Mouse (Mus musculus) hindbrain, embryonic 15.5 days (tissue): ENCODE results near the gene Ube2j1. TPM values are rescaled to one million over a fixed set of nuclear protein-coding genes. Genes with fewer than 3 reads are reported as not detected.

Experiments used
- ATAC-seq: fragments of 200-750 bp; cut with Nextera tagmentation; 2 replicates; pipeline ENCODE4 v1.8.0; 2017; ENCODE audit warnings: low read depth, moderate number of reproducible peaks, moderate TSS enrichment; ENCODE audit not compliant: low FRiP score
- H3K27ac ChIP-seq: fragments of 300-500 bp; sonication (generic); replicated peaks from 2 replicates; pipeline ENCODE4 v1.5.1; 2015; ENCODE audit warnings: mild to moderate bottlenecking, inconsistent platforms
- H3K27me3 ChIP-seq: fragments of 300-500 bp; sonication (generic); 2 replicates; pipeline ENCODE4 v1.6.1; 2015; ENCODE audit warnings: control low read depth, inconsistent platforms
- H3K36me3 ChIP-seq: fragments of 300-500 bp; sonication (generic); 2 replicates; pipeline ENCODE4 v1.6.1; 2015; ENCODE audit warnings: control low read depth, inconsistent platforms
- H3K4me1 ChIP-seq: fragments of 300-500 bp; sonication (generic); replicated peaks from 2 replicates; pipeline ENCODE4 v1.6.1; 2015; ENCODE audit warnings: control low read depth, inconsistent platforms
- H3K4me2 ChIP-seq: fragments of 300-500 bp; sonication (generic); 2 replicates; pipeline ENCODE4 v1.6.1; 2015; ENCODE audit warnings: moderate library complexity, mild to moderate bottlenecking, inconsistent platforms
- H3K4me3 ChIP-seq: fragments of 300-500 bp; sonication (generic); 2 replicates; pipeline ENCODE4 v1.5.1; 2015; ENCODE audit warnings: mild to moderate bottlenecking, inconsistent platforms
- H3K9ac ChIP-seq: fragments of 300-500 bp; sonication (generic); 2 replicates; pipeline ENCODE4 v1.6.1; 2015; ENCODE audit warnings: inconsistent platforms
- H3K9me3 ChIP-seq: fragments of 300-500 bp; sonication (generic); 2 replicates; pipeline ENCODE4 v1.6.1; 2016; ENCODE audit warnings: control low read depth, inconsistent platforms
- WGBS: fragments of 180-500 bp; shearing (Covaris S2); methylation state at CpG from one replicate; pipeline ENCODE4 v1.1.7; 2015; 5-methylcytosine and 5-hydroxymethylcytosine counted together
- polyA plus RNA-seq: library from polyadenylated mRNA; unstranded; fragments of >200 nt; fragmentation: Nextera tagmentation; extraction: Ambion mirVana; gene quantifications from 2 replicates; pipeline ENCODE4 v1.2.1, GENCODE M21; 2015

Gene Ube2j1
- polyA plus RNA-seq, 1 experiment from 2014 or later: 71.3 TPM

GRCm38 (mm10) chr4:33029104-33029503 lies 2.1 kb upstream of the Ube2j1 start:
- Histone ChIP-seq H3K4me2 (0 out of 2 replicates have a peak overlapping the region, but pooled peaks have one; percentile 3), H3K9me3 (no peaks in the 10 kb centered on the region), H3K27ac (no peak overlapping the region), H3K36me3 (peaks cover 4% of the 10 kb centered on the region; the same call in 1 of the 2 replicates), H3K4me1 (peaks cover 34% of the 10 kb centered on the region), H3K4me3 (no peak overlapping the region), H3K27me3 (no peaks in the 10 kb centered on the region), H3K9ac (0 out of 2 replicates have a peak overlapping the region, but pooled peaks have one; percentile 2)
- 89% methylated on average over 7 of the region's 7 CpGs for WGBS
- ATAC-seq: no peak

DNA sequence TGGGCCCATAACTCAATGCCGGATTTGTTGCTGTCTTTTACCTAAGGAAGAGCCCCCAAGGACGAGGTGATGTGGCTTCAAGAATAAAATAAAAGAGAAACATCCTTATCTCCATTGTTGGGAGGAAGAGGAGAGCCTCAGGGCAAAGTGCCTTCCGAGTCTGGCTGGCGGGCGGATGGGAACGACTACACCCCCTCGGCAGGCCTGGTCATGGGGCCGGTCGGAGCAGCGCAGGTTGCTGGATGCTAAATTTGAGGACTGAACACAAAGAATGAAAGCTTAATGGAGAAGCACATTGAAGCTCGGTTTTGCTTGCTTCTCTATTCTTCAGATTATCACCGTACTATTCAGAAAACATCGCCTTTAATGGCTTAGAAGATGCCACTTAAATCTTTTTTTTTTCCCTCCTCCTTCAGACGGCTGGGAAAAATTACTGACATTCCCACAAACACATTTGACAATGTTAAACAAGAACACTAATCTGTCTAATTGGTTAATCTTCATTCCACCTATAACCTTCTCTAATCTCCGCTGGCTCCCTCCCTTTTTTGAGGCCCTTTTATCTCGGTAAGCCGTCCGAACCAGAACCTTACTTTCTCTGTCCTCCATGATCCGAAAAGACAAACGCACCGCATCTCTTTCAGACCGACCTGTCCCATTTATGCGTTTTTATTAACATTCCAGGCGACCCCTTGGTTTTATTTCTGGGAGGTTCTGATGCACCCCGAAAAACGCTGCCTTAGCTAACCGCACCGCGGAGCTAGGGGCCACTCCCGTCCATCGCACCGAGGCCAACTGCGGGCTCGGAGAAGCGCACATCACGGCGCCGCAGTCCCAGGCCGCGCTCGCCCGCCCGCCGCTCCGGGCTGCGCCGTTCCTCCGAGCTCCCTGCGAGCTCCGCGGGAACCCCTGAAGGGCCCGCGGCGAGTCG lies 687 bp upstream of the Ube2j1 start:
- H3K4me3 ChIP-seq: peak overlapping the region; percentile 66
- peak overlapping the region; percentile 84 for H3K9ac ChIP-seq
- 1% methylated on average over 55 of the region's 55 CpGs for WGBS
- peaks cover 37% of the 10 kb centered on the region for H3K4me1 ChIP-seq
- H3K4me2 ChIP-seq: peak overlapping the region; percentile 58
- peaks cover 6% of the 10 kb centered on the region; the same call in 1 of the 2 replicates for H3K36me3 ChIP-seq
- no peaks in the 10 kb centered on the region for H3K9me3 ChIP-seq
- ATAC-seq: peak; percentile 82
- peak overlapping the region; percentile 96 for H3K27ac ChIP-seq
- no peaks in the 10 kb centered on the region for H3K27me3 ChIP-seq

DNA sequence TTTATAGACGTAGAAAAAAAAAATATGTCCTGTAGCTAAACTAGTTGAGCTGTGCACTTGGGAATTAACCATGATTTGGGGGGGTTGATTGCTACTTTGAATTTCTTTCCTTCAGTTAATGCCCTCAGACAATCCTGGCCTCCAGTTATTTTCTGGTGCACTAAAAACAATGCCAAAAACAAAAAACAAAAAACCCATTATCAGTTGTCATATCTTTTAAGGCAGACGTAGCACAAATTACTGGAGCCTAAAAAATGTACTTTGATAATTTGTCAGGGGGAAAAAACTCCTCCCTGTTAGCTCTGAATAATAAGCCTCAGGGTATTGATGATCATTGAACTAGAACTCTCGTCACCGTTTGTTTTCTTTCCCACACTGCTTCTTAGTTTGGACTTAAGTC lies 829 bp downstream of the Ube2j1 start:
- H3K4me2 ChIP-seq: peak overlapping the region; percentile 58
- peak overlapping the region; percentile 96 for H3K27ac ChIP-seq
- H3K4me1 ChIP-seq: peaks cover 37% of the 10 kb centered on the region
- H3K36me3 ChIP-seq: peaks cover 11% of the 10 kb centered on the region; the same call in 1 of the 2 replicates
- H3K27me3 ChIP-seq: no peaks in the 10 kb centered on the region
- H3K9ac ChIP-seq: peak overlapping the region; percentile 84
- H3K4me3 ChIP-seq: peak overlapping the region; percentile 66
- 5% methylated on average over 4 of the region's 4 CpGs for WGBS
- H3K9me3 ChIP-seq: no peaks in the 10 kb centered on the region
- ATAC-seq: no peak

GRCm38 (mm10) chr4:33033515-33033914 lies 2.3 kb downstream of the Ube2j1 start:
- H3K9me3 ChIP-seq: no peaks in the 10 kb centered on the region
- 88% methylated on average over 6 of the region's 6 CpGs for WGBS
- no peaks in the 10 kb centered on the region for H3K27me3 ChIP-seq
- H3K4me3 ChIP-seq: no peak overlapping the region
- H3K4me1 ChIP-seq: peaks cover 37% of the 10 kb centered on the region
- peaks cover 13% of the 10 kb centered on the region for H3K36me3 ChIP-seq
- H3K9ac ChIP-seq: no peak overlapping the region
- no peak for ATAC-seq
- no peak overlapping the region for H3K4me2 ChIP-seq
- H3K27ac ChIP-seq: no peak overlapping the region

DNA sequence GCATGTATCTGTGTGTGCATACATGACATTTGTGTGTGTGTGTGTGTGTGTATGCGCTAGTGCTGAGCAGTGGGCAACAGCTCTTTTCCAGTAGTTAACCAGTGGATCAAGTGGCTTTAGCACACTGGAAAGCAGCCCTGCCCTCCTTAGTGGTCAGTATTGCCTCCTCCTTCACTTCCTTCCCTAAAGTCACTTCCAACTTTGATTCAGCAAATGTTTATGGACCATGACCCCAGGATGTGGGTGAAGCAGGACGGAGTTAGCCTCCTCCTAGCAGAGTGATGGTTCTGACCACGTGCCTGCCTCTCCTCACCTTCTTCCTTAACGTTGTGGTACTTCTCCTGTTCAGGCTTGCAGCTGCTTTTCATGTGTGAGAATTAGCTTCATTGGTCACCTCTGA lies 8.6 kb downstream of the Ube2j1 start:
- Histone ChIP-seq H3K4me2 (no peak overlapping the region), H3K36me3 (peaks cover 64% of the 10 kb centered on the region), H3K4me3 (no peak overlapping the region), H3K9ac (no peak overlapping the region), H3K27ac (no peak overlapping the region), H3K9me3 (no peaks in the 10 kb centered on the region), H3K4me1 (no peaks in the 10 kb centered on the region), H3K27me3 (no peaks in the 10 kb centered on the region)
- ATAC-seq: no peak
- 91% methylated on average over 4 of the region's 4 CpGs for WGBS

GRCm38 (mm10) chr4:33049601-33050000 lies 18.4 kb downstream of the Ube2j1 start:
- Histone ChIP-seq H3K4me3 (no peak overlapping the region), H3K36me3 (peaks cover 62% of the 10 kb centered on the region), H3K9ac (no peak overlapping the region), H3K27me3 (no peaks in the 10 kb centered on the region), H3K4me1 (no peaks in the 10 kb centered on the region), H3K4me2 (no peak overlapping the region), H3K9me3 (no peaks in the 10 kb centered on the region), H3K27ac (no peak overlapping the region)
- ATAC-seq: no peak
- whole genome bisulfite sequencing: 96% methylated on average over 11 of the region's 11 CpGs

DNA sequence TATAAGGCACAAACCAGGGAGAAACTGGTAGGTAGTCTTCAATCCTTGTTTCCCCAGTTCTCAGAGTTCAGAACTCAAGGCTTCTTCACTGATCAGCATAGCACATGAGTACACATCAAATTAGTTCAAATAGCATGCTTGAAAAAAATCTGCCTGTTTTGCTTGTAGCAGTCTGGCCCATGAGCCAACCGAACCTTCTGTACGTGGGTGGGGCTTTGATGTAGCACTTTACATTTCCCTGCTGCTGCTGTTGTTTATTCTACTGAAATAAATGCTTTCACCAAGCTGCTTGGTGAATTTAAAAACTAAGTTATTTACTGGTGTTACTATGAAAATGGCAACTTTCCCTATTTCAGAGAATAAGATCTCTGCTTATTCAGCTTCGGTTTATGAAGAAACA lies 20.8 kb downstream of the Ube2j1 start:
- 91% methylated on average over 3 of the region's 3 CpGs for WGBS
- Histone ChIP-seq H3K9me3 (no peaks in the 10 kb centered on the region), H3K27me3 (no peaks in the 10 kb centered on the region), H3K4me2 (no peak overlapping the region), H3K4me1 (no peaks in the 10 kb centered on the region), H3K36me3 (peaks cover 44% of the 10 kb centered on the region), H3K27ac (no peak overlapping the region), H3K4me3 (no peak overlapping the region), H3K9ac (no peak overlapping the region)
- ATAC-seq: no peak

DNA sequence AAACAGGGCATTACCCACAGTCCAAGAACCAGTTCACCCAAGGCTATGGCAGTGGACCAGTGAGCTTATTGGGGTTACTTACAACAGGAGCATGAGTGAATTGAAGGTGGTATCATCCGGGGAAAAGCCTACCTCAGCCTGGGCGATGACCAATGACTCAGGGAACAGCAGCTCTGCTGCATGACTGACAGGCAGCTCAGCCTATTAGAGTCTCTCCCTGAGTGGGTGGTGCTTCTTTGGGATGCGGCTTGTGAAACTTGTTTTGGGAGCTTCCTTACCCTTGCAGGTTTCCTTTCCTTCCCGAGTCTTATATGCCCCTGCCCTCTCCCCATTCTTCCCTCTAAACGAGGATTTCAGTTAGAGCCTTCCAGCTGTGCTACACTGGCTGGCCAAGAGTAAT lies 21.4 kb downstream of the Ube2j1 start:
- no peaks in the 10 kb centered on the region for H3K27me3 ChIP-seq
- 86% methylated on average over 5 of the region's 5 CpGs for WGBS
- peaks cover 41% of the 10 kb centered on the region for H3K36me3 ChIP-seq
- no peaks in the 10 kb centered on the region for H3K9me3 ChIP-seq
- no peak overlapping the region for H3K9ac ChIP-seq
- no peak overlapping the region for H3K4me2 ChIP-seq
- H3K27ac ChIP-seq: no peak overlapping the region
- no peaks in the 10 kb centered on the region for H3K4me1 ChIP-seq
- H3K4me3 ChIP-seq: no peak overlapping the region
- ATAC-seq: no peak

DNA sequence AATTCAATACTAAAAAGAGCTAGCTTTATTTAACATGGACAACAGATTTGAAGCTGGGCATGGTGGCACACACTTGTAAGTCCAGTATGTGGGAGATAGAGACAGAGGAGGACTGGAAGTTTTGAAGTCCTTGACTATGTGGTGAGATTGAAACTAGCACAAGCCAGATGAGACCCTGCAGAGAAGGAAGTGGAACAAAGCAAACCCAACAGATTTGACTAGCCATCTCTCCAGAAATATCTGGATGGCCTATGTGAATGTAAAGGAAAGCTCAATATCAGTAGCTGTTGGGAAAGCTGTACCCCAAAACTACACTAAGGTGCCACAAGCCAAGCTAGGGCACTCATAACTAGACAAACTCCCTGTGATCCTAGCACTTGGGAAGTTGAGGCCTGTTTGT lies 23.2 kb downstream of the Ube2j1 start:
- Histone ChIP-seq H3K36me3 (peaks cover 27% of the 10 kb centered on the region), H3K4me3 (no peak overlapping the region), H3K4me1 (no peaks in the 10 kb centered on the region), H3K4me2 (no peak overlapping the region), H3K27ac (no peak overlapping the region), H3K9me3 (no peaks in the 10 kb centered on the region), H3K27me3 (no peaks in the 10 kb centered on the region), H3K9ac (no peak overlapping the region)
- ATAC-seq: no peak

DNA sequence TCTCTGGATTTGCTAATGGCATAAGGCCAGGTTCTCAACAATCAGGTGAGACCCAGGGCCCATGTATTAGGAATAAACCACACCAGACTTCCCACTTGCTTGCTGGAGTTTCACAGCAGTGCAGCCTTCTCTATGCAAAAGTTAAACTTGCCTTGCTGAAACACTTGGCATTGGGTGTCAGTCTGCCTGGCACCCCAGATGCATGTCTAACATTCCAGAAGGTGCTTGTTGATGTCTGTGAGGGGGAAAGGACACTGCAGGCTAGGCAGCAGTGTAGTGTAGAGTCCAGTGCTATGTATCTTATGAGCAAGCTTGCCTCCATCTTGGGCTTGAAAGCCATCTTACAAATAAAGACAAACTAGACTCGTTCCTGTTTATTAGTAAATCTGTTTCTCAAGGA lies 25.1 kb downstream of the Ube2j1 start:
- Histone ChIP-seq H3K27ac (no peak overlapping the region), H3K27me3 (no peaks in the 10 kb centered on the region), H3K36me3 (peaks cover 13% of the 10 kb centered on the region), H3K9ac (no peak overlapping the region), H3K4me2 (no peak overlapping the region), H3K4me3 (no peak overlapping the region), H3K9me3 (no peaks in the 10 kb centered on the region), H3K4me1 (no peaks in the 10 kb centered on the region)
- ATAC-seq: no peak
- 83% methylated on average over 1 of the region's 1 CpGs for WGBS

GRCm38 (mm10) chr4:33057890-33058687 lies 26.9 kb downstream of the Ube2j1 start:
- Histone ChIP-seq H3K9ac (no peak overlapping the region), H3K9me3 (no peaks in the 10 kb centered on the region), H3K4me3 (no peak overlapping the region), H3K36me3 (no peaks in the 10 kb centered on the region), H3K27ac (no peak overlapping the region), H3K4me2 (no peak overlapping the region), H3K4me1 (no peaks in the 10 kb centered on the region), H3K27me3 (no peaks in the 10 kb centered on the region)
- WGBS: 86% methylated on average over 11 of the region's 11 CpGs
- no peak for ATAC-seq

DNA sequence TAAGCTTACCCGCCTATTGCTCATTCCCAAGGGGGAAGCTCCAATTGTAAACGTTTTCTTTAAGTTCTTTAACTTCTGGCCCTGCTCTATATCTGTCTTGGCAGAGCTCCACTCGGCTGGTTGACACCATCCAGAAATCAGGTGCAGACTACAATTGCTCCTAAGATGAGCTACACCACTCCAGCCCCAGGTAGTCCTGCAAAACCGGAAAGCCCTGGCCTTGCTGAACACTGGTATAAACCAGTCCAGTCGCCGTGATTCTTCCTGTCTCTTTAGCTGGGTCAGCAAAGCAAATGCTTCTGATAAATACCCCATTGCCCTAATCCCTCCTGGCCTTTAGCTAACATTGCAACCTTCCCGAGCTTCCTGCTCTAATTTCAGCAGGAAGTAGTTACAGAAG lies 29.9 kb downstream of the Ube2j1 start:
- WGBS: 73% methylated on average over 7 of the region's 7 CpGs
- no peaks in the 10 kb centered on the region for H3K4me1 ChIP-seq
- no peak overlapping the region for H3K27ac ChIP-seq
- no peaks in the 10 kb centered on the region for H3K9me3 ChIP-seq
- H3K4me3 ChIP-seq: no peak overlapping the region
- H3K36me3 ChIP-seq: no peaks in the 10 kb centered on the region
- H3K4me2 ChIP-seq: no peak overlapping the region
- ATAC-seq: no peak
- no peaks in the 10 kb centered on the region for H3K27me3 ChIP-seq
- no peak overlapping the region for H3K9ac ChIP-seq
